Mouse (Mus musculus) G1E (cell line): ENCODE data around the gene Micall1.

ENCODE experiments used
- CTCF ChIP-seq: IDR thresholded peaks from 2 replicates; pipeline ENCODE4 v1.5.1; 2012; ENCODE audit warnings: low read depth, low read length, inconsistent platforms, mixed read lengths
- GATA1 ChIP-seq: IDR thresholded peaks from 2 replicates; pipeline ENCODE4 v1.6.1; 2012; ENCODE audit warnings: borderline replicate concordance, low read length, inconsistent platforms, mixed read lengths
- POLR2AphosphoS5 ChIP-seq: IDR thresholded peaks from 2 replicates; pipeline ENCODE4 v1.6.1; 2012; ENCODE audit warnings: low read depth, low read length, inconsistent platforms; ENCODE audit not compliant: insufficient replicate concordance
- TAL1 ChIP-seq: conservative IDR thresholded peaks from 2 replicates; pipeline ENCODE4 v1.6.1; 2012; ENCODE audit warnings: low read depth, low read length, inconsistent platforms, mixed read lengths

DNA sequence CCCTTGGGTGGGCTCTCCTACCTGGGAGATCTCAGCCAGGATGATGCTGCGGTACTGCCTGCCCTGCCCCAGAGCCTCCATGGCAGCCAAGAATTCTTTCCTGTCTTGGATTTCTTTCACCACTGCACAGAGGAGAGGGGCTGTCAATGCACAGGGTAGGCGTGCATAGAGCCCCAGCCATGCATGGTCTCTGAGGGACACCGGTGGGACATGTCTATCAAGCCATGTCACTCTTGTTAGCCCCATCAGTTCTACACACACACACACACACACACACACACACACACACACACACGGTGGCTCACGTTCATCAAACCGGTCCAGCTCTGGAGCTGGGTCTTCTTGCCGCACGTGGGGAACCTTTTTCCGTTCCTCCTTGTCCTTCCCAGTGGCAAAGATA lies 26.6 kb downstream of the Micall1 start:
- TF ChIP-seq CTCF, result no peak
- TF ChIP-seq GATA1, result no peak
- TF ChIP-seq POLR2AphosphoS5, result no peak
- TF ChIP-seq TAL1, result no peak
